Mouse (Mus musculus): Measurements from ENCODE around the gene Coq7. TPM values are rescaled to one million over a fixed set of nuclear protein-coding genes. Genes with fewer than 3 reads are reported as not detected.
A peak's percentile ranks its signal among the peaks of the same experiment; 100 is the strongest.

Gene Coq7
- polyA plus RNA-seq, 1 experiment from 2014 or later: 109 TPM

DNA sequence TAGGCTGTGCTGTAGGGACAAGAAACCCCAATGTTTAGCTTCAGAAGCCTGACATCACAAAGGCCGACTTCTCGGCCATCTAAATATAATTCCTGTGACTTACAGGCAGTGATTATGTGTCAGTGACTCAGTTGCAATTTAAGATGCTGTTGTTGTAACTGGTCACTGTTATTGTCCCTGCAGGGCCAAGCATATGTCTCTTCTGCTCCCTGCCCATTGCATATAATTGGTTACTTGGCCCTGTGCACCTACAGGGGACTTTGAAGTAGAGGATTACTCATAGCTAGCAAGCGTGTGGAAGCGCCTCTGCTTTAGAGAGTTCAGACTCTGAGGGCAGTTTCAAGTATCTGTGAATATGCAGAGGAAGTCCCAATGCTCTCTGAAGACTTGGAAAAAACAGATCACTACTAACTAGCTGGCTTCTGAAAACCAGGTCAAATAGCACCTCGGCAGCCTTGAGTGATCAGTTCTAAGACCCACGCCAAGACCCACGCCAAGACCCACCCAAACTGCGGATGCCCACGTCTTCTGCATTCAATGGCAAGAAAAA is 52.9 kb downstream of the Coq7 start:
- Histone ChIP-seq H3K27ac (no peak overlapping the region), H3K4me3 (no peak overlapping the region), H3K36me3 (ENCODE audit: poor library complexity, severe bottlenecking) (no peaks in the 10 kb centered on the region), H3K4me2 (no peak overlapping the region), H3K9me3 (replicated peaks) (no peaks in the 10 kb centered on the region), H3K9ac (no peak overlapping the region), H3K27me3 (no peaks in the 10 kb centered on the region), H3K4me1 (no peaks in the 10 kb centered on the region)
- ATAC-seq: no peak
- 88% methylated on average over 9 of the region's 9 CpGs for WGBS

DNA sequence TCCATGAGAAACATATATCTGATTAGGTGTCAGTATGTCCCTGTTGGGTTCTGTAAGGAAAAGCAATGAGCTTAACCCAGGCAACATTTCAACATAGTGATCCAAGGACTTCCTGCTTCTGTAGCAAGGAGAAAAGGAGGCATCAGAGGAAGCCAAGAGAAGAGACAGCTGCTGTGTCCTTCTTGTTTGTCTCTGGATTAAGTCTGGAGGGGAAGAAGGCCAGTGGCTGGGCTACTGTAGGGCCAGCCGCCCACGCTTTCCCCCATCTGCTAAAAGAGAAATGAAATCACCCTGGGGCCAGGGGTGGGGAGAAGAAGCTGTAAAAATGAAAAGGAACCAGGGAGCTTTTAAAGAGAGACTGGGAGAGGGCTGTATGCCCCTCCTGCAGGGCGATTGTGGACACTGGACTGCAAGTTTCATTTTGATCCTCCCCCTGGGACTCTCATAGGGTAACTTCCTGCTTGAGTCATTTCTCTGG is 54.3 kb downstream of the Coq7 start:
- Histone ChIP-seq H3K4me3 (no peak overlapping the region), H3K9me3 (replicated peaks) (0 out of 2 replicates have a peak, but pooled peaks cover 4% of the 10 kb centered on the region), H3K27me3 (no peaks in the 10 kb centered on the region), H3K4me1 (no peaks in the 10 kb centered on the region), H3K9ac (no peak overlapping the region), H3K4me2 (no peak overlapping the region), H3K36me3 (ENCODE audit: poor library complexity, severe bottlenecking) (no peaks in the 10 kb centered on the region), H3K27ac (no peak overlapping the region)
- 61% methylated on average over 3 of the region's 3 CpGs for WGBS
- ATAC-seq: no peak

DNA sequence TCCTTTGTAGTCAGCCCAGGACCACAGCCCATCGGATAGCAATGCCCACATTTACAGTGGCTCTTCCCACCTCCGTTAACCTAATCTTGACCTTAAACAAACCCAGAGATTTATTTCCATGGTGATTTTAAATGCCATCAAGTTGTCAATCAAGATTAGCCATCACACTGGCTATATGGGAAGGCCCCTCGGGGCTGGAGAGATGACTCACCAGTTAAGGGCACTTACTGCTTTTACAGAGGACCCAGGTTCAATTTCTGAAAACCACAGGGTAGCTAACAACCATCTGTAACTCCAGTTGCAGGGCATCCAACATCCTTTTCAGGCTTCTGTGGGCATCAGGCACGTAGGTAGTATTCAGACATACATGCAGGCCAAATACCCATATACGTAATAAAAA is 56.7 kb downstream of the Coq7 start:
- Histone ChIP-seq H3K4me3 (no peak overlapping the region), H3K27ac (no peak overlapping the region), H3K27me3 (no peaks in the 10 kb centered on the region), H3K4me2 (no peak overlapping the region), H3K9me3 (replicated peaks) (0 out of 2 replicates have a peak, but pooled peaks cover 4% of the 10 kb centered on the region), H3K36me3 (ENCODE audit: poor library complexity, severe bottlenecking) (no peaks in the 10 kb centered on the region), H3K9ac (no peak overlapping the region), H3K4me1 (no peaks in the 10 kb centered on the region)
- ATAC-seq: no peak
- WGBS: 50% methylated on average over 5 of the region's 5 CpGs

DNA sequence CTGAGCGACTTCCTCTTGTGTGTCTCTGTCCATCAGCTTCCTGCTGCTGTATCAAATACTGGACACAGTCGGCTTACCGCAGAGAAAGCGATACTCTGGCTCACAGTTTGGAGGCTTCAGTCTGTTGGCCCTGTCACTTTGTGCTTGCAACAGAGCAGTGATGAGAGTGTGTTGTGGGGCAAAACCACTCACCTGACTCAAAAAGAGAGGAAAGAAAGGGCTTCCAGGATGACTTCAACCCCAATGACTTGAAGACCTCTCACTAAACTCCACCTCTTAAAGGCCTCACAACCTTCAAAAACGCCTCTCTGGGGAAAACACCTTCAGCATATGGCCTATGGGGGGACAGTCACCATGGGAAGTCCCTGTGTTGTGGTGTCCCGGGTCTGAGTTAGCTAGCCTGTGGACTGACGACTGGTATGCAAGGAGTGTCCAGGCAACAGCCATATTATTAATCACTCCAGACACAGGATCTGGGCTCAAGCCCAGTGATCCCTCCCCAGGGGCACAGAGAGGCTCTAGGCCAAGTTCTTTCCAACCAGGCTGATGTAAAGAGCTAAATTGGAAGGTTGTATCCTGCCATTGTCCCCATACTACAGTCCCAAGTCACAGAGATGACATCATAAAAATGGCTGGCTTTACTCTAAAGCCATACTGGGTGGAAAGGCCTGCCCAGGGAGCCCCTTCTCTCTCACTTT is 58.0 kb downstream of the Coq7 start:
- ATAC-seq: no peak
- no peaks in the 10 kb centered on the region for H3K36me3 ChIP-seq (ENCODE audit: poor library complexity, severe bottlenecking)
- H3K4me3 ChIP-seq: no peak overlapping the region
- H3K9me3 ChIP-seq (replicated peaks): 0 out of 2 replicates have a peak, but pooled peaks cover 4% of the 10 kb centered on the region
- no peak overlapping the region for H3K4me2 ChIP-seq
- no peaks in the 10 kb centered on the region for H3K27me3 ChIP-seq
- no peaks in the 10 kb centered on the region for H3K4me1 ChIP-seq
- no peak overlapping the region for H3K9ac ChIP-seq
- no peak overlapping the region for H3K27ac ChIP-seq
- 88% methylated on average over 7 of the region's 7 CpGs for WGBS

DNA sequence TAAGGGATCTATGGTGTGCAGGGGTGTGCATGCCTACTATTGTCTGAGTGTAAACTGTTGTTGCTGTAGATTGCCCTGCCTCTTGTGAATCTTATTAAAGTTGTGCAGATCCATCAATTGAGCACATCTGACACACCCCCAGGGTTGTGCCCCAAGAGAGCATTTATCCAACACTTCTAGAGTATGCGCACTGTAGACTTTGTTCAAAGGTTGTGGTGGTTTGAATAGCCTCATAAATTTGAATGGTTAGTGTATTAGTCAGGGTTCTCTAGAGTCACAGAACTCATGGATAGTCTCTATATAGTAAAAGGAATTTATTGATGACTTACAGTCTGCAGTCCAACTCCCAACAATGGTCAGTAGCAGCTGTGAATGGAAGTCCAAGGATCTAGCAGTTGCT is 60.3 kb downstream of the Coq7 start:
- no peaks in the 10 kb centered on the region for H3K4me1 ChIP-seq
- 94% methylated on average over 1 of the region's 1 CpGs for WGBS
- no peaks in the 10 kb centered on the region for H3K27me3 ChIP-seq
- H3K36me3 ChIP-seq (ENCODE audit: poor library complexity, severe bottlenecking): no peaks in the 10 kb centered on the region
- 0 out of 2 replicates have a peak, but pooled peaks cover 4% of the 10 kb centered on the region for H3K9me3 ChIP-seq (replicated peaks)
- H3K27ac ChIP-seq: no peak overlapping the region
- no peak overlapping the region for H3K4me2 ChIP-seq
- no peak overlapping the region for H3K9ac ChIP-seq
- ATAC-seq: no peak
- no peak overlapping the region for H3K4me3 ChIP-seq

DNA sequence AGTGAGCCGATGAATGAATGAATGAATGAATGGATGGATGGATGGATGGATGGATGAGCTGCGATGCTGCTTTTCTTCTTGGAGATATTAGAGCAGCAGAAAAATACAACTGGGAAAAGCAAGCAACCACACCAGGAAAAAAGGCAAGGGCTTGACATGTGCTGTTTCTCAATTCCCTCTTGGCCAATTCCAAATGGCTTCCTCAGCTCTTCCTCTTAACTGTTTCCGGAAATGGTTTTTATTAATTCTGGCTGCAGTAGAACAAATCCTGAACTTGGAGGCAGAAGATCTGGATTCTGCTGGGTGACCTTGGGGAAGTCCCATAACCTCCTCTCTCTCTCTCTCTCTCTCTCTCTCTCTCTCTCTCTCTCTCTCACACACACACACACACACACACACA is 65.1 kb downstream of the Coq7 start:
- no peak overlapping the region for H3K4me2 ChIP-seq
- H3K36me3 ChIP-seq (ENCODE audit: poor library complexity, severe bottlenecking): no peaks in the 10 kb centered on the region
- H3K27me3 ChIP-seq: no peaks in the 10 kb centered on the region
- H3K4me3 ChIP-seq: no peak overlapping the region
- H3K9ac ChIP-seq: no peak overlapping the region
- H3K9me3 ChIP-seq (replicated peaks): no peaks in the 10 kb centered on the region
- no peak overlapping the region for H3K27ac ChIP-seq
- 92% methylated on average over 3 of the region's 3 CpGs for WGBS
- peaks cover 7% of the 10 kb centered on the region for H3K4me1 ChIP-seq
- no peak for ATAC-seq

DNA sequence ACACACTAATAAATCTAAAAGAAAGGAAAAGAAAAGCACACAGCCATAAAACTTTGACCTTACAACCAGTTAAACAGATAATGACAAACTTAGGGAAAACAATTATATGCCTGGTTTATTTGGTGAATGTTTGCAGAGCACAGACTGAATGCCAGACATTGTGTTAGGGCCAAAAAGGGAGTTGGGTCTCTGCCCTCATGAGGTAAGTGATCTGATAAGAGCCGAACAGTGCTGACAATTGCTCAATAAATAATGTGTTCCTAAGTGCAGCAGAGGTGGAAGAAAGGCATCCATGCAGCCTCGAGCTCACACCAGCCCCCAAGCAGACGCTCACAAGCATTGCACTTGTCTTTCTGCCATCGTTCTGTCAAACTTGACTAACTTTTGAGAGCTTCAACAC is 68.7 kb downstream of the Coq7 start:
- WGBS: 63% methylated on average over 4 of the region's 4 CpGs

DNA sequence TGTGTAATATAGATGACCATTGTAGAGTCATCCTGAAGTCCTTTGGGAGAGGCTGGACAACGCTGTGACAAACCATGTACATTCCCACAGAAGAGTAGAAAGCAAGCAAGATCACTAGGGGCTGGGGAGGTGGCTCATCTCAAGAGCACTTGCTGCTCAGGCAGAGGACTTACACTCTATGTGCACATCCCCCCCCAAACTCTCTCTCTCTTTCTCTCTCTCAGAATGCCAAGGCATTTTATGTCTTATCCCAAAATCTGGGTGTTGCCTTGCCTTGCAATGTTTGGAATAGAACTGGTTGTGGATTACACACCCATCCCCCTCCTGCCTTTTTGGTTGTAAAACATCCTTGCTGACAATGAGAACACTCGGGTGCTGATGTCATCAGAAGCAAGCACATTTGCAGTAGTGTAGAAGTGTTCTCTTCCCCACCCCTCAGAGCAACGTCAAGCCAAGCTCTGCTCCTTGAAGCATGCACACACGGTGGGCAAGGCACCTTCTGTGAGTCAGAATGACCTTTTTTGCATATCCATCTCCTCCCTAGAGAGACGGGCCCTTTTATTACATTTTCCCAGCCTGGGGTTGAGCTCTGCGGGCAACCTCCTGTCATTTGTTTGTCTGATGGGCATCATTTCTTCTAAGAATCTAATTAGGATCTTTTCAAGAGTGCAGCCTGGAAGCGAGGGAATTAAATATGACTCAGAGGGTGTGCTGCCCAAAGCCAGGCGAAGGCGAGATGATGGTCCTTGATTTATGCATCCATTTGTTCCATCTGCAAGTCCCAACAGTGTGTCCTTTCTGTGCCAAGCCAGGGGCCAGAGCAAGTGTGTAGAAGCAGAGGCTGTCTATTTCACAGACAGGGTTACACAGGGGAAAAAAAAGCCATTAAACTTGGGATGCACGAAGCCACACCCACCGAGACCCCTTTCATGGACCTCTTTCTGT is 70.1 kb downstream of the Coq7 start:
- 26% methylated on average over 11 of the region's 11 CpGs for WGBS
- H3K27ac ChIP-seq: no peak overlapping the region
- no peaks in the 10 kb centered on the region for H3K36me3 ChIP-seq (ENCODE audit: poor library complexity, severe bottlenecking)
- H3K4me3 ChIP-seq: no peak overlapping the region
- H3K4me2 ChIP-seq: peak overlapping the region; percentile 14; the same call in 1 of the 2 replicates
- peak; percentile 19; the same call in 1 of the 2 replicates for ATAC-seq
- H3K4me1 ChIP-seq: peaks cover 12% of the 10 kb centered on the region
- no peaks in the 10 kb centered on the region for H3K9me3 ChIP-seq (replicated peaks)
- no peaks in the 10 kb centered on the region for H3K27me3 ChIP-seq
- no peak overlapping the region; the same call in 1 of the 2 replicates for H3K9ac ChIP-seq

More for the DNA sequence above, 68.7 kb downstream of the Coq7 start:
- no peak for ATAC-seq
- Histone ChIP-seq H3K4me3 (no peak overlapping the region), H3K9me3 (replicated peaks) (no peaks in the 10 kb centered on the region), H3K36me3 (ENCODE audit: poor library complexity, severe bottlenecking) (no peaks in the 10 kb centered on the region), H3K4me1 (peaks cover 12% of the 10 kb centered on the region), H3K4me2 (no peak overlapping the region), H3K9ac (no peak overlapping the region), H3K27me3 (no peaks in the 10 kb centered on the region), H3K27ac (no peak overlapping the region)

DNA sequence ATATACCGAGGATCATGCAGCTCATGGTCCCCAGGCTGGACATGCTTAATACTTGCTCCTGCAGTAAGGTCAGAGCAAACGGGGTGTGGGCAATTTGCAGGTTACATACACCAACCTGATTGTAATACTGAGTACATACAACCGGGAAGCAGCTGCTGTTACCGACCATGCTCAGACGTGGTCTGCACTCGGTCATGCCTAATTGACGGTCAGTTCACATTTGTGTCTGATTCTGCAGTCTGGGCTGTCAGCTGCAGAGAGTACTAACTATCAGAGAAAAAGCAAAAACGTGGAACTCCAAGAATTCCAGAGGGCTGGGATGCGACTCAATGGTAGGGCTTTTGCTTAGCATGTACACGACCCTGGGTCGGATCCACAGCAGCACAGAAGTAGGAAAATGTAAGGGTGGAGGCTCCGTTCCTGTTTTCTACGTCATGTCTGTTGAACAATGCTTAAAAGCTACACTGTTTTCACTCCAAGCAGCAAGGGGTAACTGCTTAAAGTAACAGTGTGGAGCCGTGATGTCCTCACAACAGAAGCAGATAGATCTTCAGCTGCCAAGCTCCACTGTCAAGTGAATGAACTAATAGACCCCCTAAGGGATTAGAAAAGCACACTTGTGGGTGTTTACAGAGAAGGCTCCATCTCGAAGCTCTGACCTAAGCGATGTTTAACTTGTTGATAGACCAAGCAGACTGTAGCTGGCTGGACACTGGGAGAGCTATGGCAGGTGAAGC is 71.6 kb downstream of the Coq7 start:
- no peaks in the 10 kb centered on the region for H3K27me3 ChIP-seq
- peaks cover 12% of the 10 kb centered on the region for H3K4me1 ChIP-seq
- no peak overlapping the region for H3K4me3 ChIP-seq
- H3K9ac ChIP-seq: no peak overlapping the region
- no peak overlapping the region for H3K4me2 ChIP-seq
- 64% methylated on average over 16 of the region's 16 CpGs for WGBS
- no peaks in the 10 kb centered on the region for H3K9me3 ChIP-seq (replicated peaks)
- ATAC-seq: no peak
- no peaks in the 10 kb centered on the region for H3K36me3 ChIP-seq (ENCODE audit: poor library complexity, severe bottlenecking)
- no peak overlapping the region for H3K27ac ChIP-seq
